Mouse (Mus musculus) liver, postnatal 0 days (tissue): Measurements from ENCODE around the gene Nfatc2. TPM values are rescaled to one million over a fixed set of nuclear protein-coding genes. Genes with fewer than 3 reads are reported as not detected.

Experiments
- ATAC-seq: fragments of 200-750 bp; cut with Nextera tagmentation; 2 replicates; pipeline ENCODE4 v1.8.0; 2017; ENCODE audit warnings: mild to moderate bottlenecking, moderate library complexity
- DNase-seq: peaks from one replicate; pipeline ENCODE4 v3.0.0-alpha.2; 2016
- H3K27ac ChIP-seq: fragments of 300-500 bp; sonication (generic); 2 replicates; pipeline ENCODE4 v1.5.1; 2014; ENCODE audit warnings: antibody characterized with exemption, moderate library complexity, mild to moderate bottlenecking, low read depth
- H3K27me3 ChIP-seq: fragments of 300-500 bp; sonication (generic); 2 replicates; pipeline ENCODE4 v1.6.1; 2014; ENCODE audit warnings: low read length, control low read depth, mixed read lengths; ENCODE audit not compliant: insufficient read depth
- H3K36me3 ChIP-seq: fragments of 300-500 bp; sonication (generic); replicated peaks from 2 replicates; pipeline ENCODE4 v1.6.1; 2014; ENCODE audit warnings: mild to moderate bottlenecking, control low read depth, low read length, moderate library complexity, mixed read lengths; ENCODE audit not compliant: insufficient read depth
- H3K4me1 ChIP-seq: fragments of 300-500 bp; sonication (generic); 2 replicates; pipeline ENCODE4 v1.6.1; 2014; ENCODE audit warnings: antibody characterized with exemption, mild to moderate bottlenecking, control low read depth; ENCODE audit not compliant: insufficient read depth
- H3K4me2 ChIP-seq: fragments of 300-500 bp; sonication (generic); 2 replicates; pipeline ENCODE4 v1.6.1; 2014; ENCODE audit warnings: low read depth, mild to moderate bottlenecking, low read length, moderate library complexity, mixed read lengths
- H3K4me3 ChIP-seq: fragments of 300-500 bp; sonication (generic); 2 replicates; pipeline ENCODE4 v1.5.1; 2014; ENCODE audit warnings: low read depth, low read length
- H3K9ac ChIP-seq: fragments of 300-500 bp; sonication (generic); replicated peaks from 2 replicates; pipeline ENCODE4 v1.6.1; 2014; ENCODE audit warnings: mild to moderate bottlenecking, moderate library complexity
- H3K9me3 ChIP-seq: fragments of 300-500 bp; sonication (generic); 2 replicates; pipeline ENCODE4 v1.6.1; 2016; ENCODE audit warnings: mild to moderate bottlenecking, control low read depth, low read length, mixed read lengths
- CTCF ChIP-seq: sonication (generic); IDR thresholded peaks from 2 replicates; pipeline ENCODE4 v1.5.1; 2016; ENCODE audit warnings: antibody characterized with exemption, low read depth
- EP300 ChIP-seq: IDR thresholded peaks from 2 replicates; pipeline ENCODE4 v1.6.1; 2016; ENCODE audit warnings: antibody characterized with exemption, low read depth, mild to moderate bottlenecking
- WGBS: fragments of 180-500 bp; shearing (Covaris S2); extraction: QIAGEN DNeasy Blood & Tissue Kit; methylation state at CpG from one replicate; pipeline ENCODE4 v1.1.7; 2014; ENCODE audit not compliant: insufficient replicate concordance; 5-methylcytosine and 5-hydroxymethylcytosine counted together
- polyA plus RNA-seq: library from polyadenylated mRNA; unstranded; fragments of >200 nt; fragmentation: Nextera tagmentation; extraction: Ambion mirVana; gene quantifications from 2 replicates; pipeline ENCODE4 v1.2.1, GENCODE M21; 2015

Nfatc2 gene
- polyA plus RNA-seq, 1 experiment from 2014 or later = 0.18 TPM

DNA sequence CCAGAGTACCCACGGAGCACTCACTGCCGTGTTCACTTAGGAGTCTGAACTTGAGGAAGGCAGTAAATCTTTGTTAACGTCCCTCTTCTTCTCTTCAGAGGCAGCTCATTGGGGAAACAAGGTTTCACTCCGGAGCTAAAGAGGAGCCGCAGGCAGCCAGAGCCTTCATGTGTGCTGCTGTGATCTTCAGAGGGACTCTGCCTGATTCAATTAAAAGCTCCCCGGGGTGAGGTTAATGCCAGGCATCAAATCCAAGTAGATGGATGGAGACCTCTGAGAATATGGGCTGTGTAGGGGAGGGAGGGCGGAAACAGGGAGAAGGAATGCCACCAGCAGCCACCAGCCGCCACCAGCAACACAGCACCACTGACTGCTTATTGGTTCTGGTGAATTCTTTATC lies 157.3 kb downstream of the Nfatc2 start:
- ATAC-seq (no peak), DNase-seq (no peak)
- Histone ChIP-seq H3K9me3 (0 out of 2 replicates have a peak, but pooled peaks cover 2% of the 10 kb centered on the region), H3K4me1 (no peaks in the 10 kb centered on the region), H3K9ac (no peak overlapping the region), H3K36me3 (no peaks in the 10 kb centered on the region), H3K4me3 (no peak overlapping the region), H3K4me2 (no peak overlapping the region), H3K27ac (no peak overlapping the region), H3K27me3 (no peaks in the 10 kb centered on the region)
- WGBS = 36% methylated on average over 8 of the region's 8 CpGs
- TF ChIP-seq EP300 (no peak), CTCF (no peak)

- no peaks in the 10 kb centered on the region for H3K27me3 ChIP-seq
- no peaks in the 10 kb centered on the region for H3K4me1 ChIP-seq
- H3K9ac ChIP-seq = no peak overlapping the region
- no peak for TF ChIP-seq EP300
- peak; percentile 16; the same call in 1 of the 2 replicates for TF ChIP-seq CTCF
- 0 out of 2 replicates have a peak, but pooled peaks cover 2% of the 10 kb centered on the region for H3K9me3 ChIP-seq
- no peak overlapping the region for H3K27ac ChIP-seq
- ATAC-seq (no peak), DNase-seq (no peak)
- H3K4me2 ChIP-seq = no peak overlapping the region
- H3K36me3 ChIP-seq = no peaks in the 10 kb centered on the region
- 85% methylated on average over 12 of the region's 12 CpGs for WGBS
- H3K4me3 ChIP-seq = no peak overlapping the region
Measured at GRCm38 (mm10) chr2:168441494-168441893, 160.0 kb downstream of the Nfatc2 start.

GRCm38 (mm10) chr2:168440918-168441328 lies 160.5 kb downstream of the Nfatc2 start:
- Histone ChIP-seq H3K4me3 (no peak overlapping the region), H3K27ac (no peak overlapping the region), H3K4me1 (no peaks in the 10 kb centered on the region), H3K4me2 (no peak overlapping the region), H3K9me3 (0 out of 2 replicates have a peak, but pooled peaks cover 2% of the 10 kb centered on the region), H3K36me3 (no peaks in the 10 kb centered on the region), H3K9ac (no peak overlapping the region), H3K27me3 (no peaks in the 10 kb centered on the region)
- no peak for TF ChIP-seq EP300
- no peak for TF ChIP-seq CTCF
- 83% methylated on average over 17 of the region's 17 CpGs for WGBS
- no peak for ATAC-seq
- no peak for DNase-seq

DNA sequence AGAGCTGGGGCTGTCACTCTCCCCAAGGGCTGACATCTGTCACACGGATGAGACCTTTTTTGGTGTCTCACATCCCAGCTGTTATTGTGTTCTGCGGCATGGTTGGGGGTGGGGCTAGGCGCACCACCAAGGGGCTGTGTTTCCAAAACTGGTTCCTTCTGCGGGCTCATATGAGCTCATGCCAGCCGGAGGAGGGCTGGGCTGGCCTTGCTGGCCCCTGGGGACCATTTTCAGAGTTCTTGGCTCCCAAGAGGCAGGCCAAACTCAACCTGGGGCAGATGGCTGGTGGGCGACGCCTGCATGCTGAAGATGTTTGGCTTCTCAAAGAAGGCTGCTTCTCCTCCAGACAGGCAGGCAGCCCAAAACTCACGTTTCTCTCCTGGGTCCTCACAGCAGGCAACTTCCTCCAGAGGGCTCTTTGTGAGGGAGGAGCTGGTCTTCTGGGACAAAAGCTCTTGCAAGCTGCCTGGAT lies 162.4 kb downstream of the Nfatc2 start:
- Histone ChIP-seq H3K27ac (peak overlapping the region; percentile 72), H3K4me1 (no peaks in the 10 kb centered on the region), H3K36me3 (no peaks in the 10 kb centered on the region), H3K4me2 (no peak overlapping the region), H3K27me3 (no peaks in the 10 kb centered on the region), H3K9me3 (0 out of 2 replicates have a peak, but pooled peaks cover 2% of the 10 kb centered on the region), H3K9ac (no peak overlapping the region), H3K4me3 (no peak overlapping the region)
- whole genome bisulfite sequencing = 52% methylated on average over 8 of the region's 8 CpGs
- no peak for TF ChIP-seq CTCF
- TF ChIP-seq EP300 = no peak
- ATAC-seq (peak; percentile 74), DNase-seq (peak; percentile 62)

DNA sequence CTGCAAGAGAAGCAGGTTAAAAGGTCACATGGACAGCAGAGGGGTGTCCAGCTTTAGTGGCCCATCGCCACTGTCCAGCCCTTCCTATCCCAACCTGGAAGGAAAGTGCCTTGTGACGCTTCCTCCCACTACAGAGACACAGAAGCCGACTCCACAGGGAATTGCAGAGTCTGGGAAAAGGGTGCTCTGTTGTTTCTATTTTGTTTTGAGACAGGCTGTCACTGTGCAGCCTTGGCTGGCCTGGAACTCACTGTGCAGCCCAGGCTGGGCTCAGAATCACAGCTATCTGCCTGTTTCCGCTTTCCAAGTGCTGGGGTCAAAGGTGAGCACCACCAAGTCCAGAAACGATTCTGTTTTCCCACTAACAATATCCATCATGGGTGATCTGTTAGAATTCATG lies 167.3 kb downstream of the Nfatc2 start:
- no peak overlapping the region for H3K27ac ChIP-seq
- no peak for DNase-seq
- no peak overlapping the region for H3K9ac ChIP-seq
- 56% methylated on average over 5 of the region's 5 CpGs for WGBS
- no peak for ATAC-seq
- H3K27me3 ChIP-seq = no peaks in the 10 kb centered on the region
- TF ChIP-seq EP300 = no peak
- TF ChIP-seq CTCF = no peak
- H3K4me2 ChIP-seq = no peak overlapping the region
- H3K4me1 ChIP-seq = no peaks in the 10 kb centered on the region
- no peak overlapping the region for H3K4me3 ChIP-seq
- H3K9me3 ChIP-seq = no peaks in the 10 kb centered on the region
- H3K36me3 ChIP-seq = no peaks in the 10 kb centered on the region

DNA sequence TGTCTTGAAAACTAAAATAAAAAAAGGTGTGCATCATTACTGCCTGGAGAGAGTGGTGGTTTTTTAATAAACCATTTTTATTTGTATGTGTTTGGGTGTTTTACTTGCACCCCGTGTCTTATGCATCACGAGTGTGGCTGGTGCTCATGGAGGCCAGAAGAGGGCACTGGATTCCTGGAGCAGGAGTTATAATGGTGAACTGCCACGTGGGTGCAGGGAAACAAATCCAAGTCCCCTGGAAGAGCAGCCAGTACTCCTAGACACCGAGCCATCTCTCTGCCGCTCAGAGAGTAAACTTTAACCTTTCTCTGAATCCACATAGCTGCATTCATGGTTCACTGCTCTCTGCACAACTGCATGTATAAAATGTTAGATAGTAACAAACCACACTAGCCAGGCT lies 168.1 kb downstream of the Nfatc2 start:
- H3K9ac ChIP-seq = no peak overlapping the region
- no peak for TF ChIP-seq EP300
- no peak for TF ChIP-seq CTCF
- H3K4me2 ChIP-seq = no peak overlapping the region
- H3K4me1 ChIP-seq = no peaks in the 10 kb centered on the region
- 51% methylated on average over 5 of the region's 5 CpGs for whole genome bisulfite sequencing
- ATAC-seq (no peak), DNase-seq (no peak)
- H3K27me3 ChIP-seq = no peaks in the 10 kb centered on the region
- no peak overlapping the region for H3K27ac ChIP-seq
- no peaks in the 10 kb centered on the region for H3K9me3 ChIP-seq
- H3K36me3 ChIP-seq = no peaks in the 10 kb centered on the region
- no peak overlapping the region for H3K4me3 ChIP-seq

DNA sequence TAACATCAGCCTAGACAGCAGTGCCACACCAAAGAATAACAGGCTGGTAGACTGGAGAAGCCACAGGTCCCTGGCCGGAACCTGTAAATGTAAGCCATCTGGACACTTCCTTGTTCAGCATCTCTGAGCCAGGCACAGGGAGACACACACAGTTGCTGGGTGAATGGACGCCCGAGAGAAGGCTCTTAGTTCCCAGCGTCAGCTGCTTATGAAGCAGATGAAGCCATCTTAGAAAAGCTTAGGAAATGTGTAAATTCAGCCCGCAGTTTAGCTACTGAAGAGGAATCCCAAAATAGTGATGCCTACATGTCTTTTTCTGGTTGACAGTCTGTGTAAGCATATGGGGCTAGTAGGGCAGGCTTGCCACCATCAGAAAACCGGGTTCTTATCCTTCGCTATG lies 169.1 kb downstream of the Nfatc2 start:
- no peak overlapping the region for H3K27ac ChIP-seq
- H3K9ac ChIP-seq = no peak overlapping the region
- H3K27me3 ChIP-seq = no peaks in the 10 kb centered on the region
- TF ChIP-seq EP300 = no peak
- no peak for TF ChIP-seq CTCF
- no peaks in the 10 kb centered on the region for H3K9me3 ChIP-seq
- H3K4me2 ChIP-seq = no peak overlapping the region
- H3K36me3 ChIP-seq = no peaks in the 10 kb centered on the region
- H3K4me1 ChIP-seq = no peaks in the 10 kb centered on the region
- WGBS = 77% methylated on average over 7 of the region's 7 CpGs
- no peak for DNase-seq
- no peak for ATAC-seq
- H3K4me3 ChIP-seq = no peak overlapping the region
